Mouse (Mus musculus): Measurements from ENCODE around the gene Blmh.

DNA sequence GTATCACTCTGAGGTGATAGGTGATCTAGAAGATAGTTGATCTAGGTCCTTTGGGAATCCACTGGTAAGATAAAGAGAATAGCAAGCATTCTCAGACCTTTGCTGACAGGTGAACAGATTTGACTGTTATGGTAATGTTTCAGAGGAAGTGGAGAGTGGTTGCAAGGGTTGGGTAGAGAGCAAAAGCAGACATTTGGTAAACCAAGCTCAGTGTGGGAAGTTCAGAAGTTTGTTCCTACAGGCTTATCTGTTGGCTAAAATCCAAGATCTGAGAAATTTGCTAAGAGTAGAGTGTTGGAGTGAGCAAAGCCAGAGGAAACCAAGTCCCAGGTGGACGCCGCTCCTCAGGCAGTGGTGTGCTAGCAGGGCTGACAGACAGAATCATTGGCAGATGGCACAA, 45.7 kb downstream of the Blmh start:
- TF ChIP-seq POLR2A (IDR thresholded peaks at IDR 0.05; ENCODE audit: low read depth, low read length) (no peak), CTCF (IDR thresholded peaks at IDR 0.05; ENCODE audit: extremely low read depth, insufficient read length, insufficient replicate concordance, low read depth, low read length) (no peak)
